Mouse (Mus musculus) spleen, postnatal 4 days (tissue): ENCODE measurements around the gene Ttc1.

Experiments used
- DNase-seq, 2 experiments: peaks; one replicate each; pipeline ENCODE4 v3.0.0; 2022; ENCODE audit warnings: low spot score in 2 of 2

Ttc1 gene

DNA sequence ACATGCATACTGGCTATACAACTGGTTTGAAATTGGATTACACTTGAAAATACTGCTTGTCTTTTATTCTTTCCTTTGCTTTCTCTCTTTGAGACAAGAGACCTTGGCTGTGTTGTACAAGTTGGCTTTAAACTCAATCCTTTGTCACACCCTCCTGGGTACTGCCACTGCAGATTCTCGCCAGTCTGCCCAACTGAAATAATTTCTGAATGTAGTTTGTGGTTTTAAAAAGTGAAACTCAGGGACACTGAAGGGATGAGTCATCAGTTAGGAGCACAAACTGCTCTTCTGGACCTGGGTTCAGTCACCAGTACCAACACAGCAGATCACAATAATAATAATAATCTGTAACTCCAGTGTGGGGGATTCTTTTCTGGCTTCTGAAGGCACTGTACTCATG is 44.3 kb downstream of the Ttc1 start:
- DNase-seq = no peak

DNA sequence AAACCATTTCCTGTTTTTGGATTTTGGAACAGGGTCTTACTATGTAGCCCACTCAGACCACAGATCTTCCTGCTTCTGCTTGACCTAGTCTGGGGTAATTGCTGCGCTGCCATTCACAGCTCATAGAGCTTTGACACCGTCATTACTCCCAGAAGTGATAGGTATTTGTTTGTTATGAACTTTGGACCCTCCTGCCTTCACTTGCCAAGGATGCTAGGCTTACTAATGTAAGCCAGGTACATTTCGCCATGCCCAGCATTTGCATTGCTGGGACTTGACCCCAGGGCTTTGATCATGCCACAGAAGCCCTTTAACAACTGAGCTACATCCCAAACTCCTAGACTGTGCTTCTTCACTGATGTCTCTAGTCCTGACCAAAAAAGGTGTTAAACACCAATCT is 47.5 kb downstream of the Ttc1 start:
- DNase-seq = no peak

DNA sequence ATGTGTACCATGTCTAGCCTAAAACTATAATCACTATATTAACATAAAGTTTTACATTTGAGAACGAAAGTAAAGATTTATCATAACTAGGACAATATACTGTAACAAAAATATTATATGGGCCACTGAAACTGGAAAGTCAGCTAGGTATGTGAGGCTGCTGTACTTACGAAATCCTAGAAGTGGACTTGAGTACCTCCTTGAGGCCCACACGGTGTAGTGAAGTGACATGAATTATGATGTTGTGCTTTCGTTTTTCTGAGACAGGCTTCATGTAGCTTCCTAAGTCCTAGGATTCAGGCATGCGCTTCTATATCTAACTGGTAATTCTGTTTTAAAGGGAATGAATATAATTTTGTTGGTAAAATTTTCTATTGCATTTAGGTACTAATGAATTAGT is 49.2 kb downstream of the Ttc1 start:
- no peak for DNase-seq

DNA sequence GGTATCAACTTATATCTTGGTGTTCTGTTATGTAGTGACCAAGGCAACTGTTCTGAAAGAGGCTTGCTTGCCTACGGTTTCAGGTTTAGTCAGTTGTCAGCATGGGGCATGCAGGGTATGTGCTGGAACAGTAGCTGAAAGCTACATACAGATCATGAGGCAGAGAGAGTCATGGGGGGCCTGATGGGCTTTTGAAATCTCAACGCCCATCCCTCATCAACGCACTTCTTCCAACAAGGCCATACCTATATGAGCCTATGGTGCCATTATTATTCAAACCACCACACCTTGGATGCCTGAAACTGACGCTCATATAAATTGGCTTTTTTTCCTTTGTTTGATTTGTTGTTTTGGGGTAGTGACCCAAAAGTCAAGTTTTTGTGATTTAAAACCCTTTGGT is 51.2 kb downstream of the Ttc1 start:
- DNase-seq = no peak

DNA sequence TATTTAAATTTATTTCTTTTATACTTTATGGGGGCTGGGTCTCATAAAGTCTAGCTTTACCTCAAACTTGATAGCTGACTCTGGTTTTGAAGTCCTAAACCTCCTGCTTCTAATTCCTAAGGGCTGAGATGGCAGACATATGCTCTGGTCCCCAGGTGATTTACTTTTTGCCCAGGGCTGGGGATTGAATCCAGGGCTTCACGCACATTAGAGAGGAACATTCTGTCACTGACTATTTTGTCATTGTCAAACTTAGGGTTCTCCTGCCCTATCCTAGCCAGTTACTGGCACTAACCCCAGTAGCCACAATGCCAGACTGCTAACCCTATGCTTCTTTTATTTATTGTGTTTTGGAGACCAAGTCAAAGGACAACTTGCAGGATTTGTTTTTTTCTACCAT is 59.0 kb downstream of the Ttc1 start:
- no peak for DNase-seq

DNA sequence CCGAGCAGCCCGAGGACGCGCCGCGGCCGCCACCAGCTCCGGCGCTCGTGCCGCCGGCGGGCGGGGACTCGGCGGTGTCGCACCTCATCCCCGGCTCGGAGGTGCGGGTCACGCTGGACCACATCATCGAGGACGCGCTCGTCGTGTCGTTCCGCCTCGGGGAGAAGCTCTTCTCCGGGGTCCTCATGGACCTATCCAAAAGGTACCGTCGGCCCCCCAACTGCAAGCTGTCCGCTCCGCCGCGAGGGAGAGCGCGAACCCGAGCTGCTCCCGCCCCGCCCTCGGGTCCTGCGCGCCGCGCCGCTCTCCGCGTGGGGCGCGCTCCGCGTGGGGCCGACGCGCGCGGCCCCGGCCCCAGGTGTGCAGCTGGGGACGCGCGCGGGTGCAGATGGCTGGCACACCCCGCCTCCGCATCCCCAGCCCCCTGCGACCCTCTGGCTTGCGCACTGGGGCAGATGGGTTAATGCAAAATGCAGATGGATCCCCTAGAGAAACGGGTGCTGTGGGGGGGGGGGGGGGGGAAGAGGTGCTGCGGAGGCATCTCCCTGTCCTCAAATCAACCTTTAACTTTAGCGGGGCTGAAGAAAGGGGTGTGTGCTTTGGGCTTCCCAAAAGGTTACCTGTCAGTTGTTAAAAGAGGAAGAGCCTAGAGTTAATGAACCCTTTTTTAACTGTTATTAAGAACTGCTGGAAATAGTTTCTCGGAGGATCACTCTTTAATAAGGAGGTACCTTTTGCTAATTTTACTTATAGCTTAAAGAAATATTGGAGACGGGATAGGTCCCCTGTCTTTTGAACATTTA is 65.2 kb downstream of the Ttc1 start:
- DNase-seq = peak; percentile 59 to 85

DNA sequence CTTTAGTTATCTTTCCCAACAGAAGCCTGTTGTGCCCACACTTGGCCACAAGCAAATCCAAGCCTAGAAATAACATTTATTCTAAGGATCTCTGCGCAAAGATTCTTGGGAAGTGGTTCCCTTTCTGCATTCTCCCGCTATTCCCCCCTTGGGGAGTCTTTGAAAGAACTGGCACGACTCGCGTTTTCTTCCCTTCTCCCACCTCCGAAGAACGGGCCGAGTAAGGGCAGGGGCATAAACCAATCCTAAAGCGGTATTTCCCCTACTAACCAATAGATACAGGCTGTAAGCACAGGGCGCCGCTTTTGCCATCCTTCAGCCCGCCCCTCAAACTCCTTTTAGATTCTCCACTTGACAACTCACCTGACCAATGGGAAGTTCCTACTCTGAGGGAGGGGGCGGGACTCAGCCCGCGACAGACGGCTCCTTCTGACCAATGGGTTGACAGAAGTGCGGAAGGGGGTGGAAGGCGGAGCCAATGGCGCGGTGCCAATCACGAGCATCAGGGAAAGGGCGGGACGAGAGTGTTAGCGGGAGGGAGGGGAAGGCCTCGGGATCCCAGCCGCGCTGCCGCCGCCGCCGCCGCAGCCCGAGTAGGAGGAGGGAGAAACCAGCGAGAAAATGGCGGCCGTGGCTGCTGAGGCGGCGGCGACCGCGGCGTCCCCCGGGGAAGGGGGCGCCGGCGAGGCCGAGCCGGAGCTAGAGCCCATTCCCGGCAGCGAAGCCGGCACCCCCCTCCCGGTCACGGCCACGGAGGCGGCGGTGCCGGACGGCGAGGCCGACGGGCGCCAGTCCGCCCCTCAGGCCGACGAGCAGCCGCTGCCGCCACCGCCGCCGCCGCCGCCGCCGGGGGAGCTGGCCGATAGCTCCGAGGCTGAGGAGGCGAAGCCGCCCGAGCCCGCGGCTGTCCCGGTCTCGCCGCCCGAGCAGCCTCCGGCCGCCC is 66.1 kb downstream of the Ttc1 start, which contains the start of gene Pwwp2a:
TSS of gene Pwwp2a (plus strand) at position 527 of the 943 bp plus-strand sequence.
- DNase-seq = peak; percentile 98 to 99
